Mouse (Mus musculus): ENCODE results near the gene Gm42669.

The Gm42669 gene

DNA sequence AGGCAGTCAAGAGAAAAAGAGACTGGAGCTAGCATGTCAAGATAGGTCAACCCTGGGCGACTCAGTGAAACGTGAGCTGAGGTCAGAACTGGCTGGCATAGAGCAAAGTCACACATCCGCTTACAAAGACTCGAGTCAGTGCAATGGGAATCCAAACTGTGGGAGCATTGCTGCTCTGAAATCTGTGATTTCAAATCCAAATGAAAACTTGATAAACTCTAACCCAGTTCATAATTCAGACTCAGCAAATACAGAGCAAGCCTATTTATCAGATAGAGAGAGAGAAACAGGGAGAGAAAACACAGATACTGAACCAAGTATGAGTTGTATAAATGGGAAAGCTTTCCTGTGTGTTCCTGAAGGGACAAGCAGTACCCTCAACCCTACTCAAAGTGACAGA is at the start of gene Gm42669:
Gm42669 (plus strand) TSS at position 301 of the 400 bp plus-strand sequence.
- ChIA-PET CTCF (no interaction called here), POLR2A (interaction anchor here in 1 of 4 experiments (0.6 kb wide), 1 partner anchor 314 kb away, joined by 3 read pairs; no protein-coding TSS in a partner anchor)

GRCm38 (mm10) chr5:107462147-107463076 is 45.0 kb upstream of the Gm42669 start:
- CTCF ChIA-PET, result no interaction called here
- POLR2A ChIA-PET, result interaction anchor here in 1 of 4 experiments (0.6 kb wide), 1 partner anchor 11 kb away, joined by 3 read pairs; no protein-coding TSS in a partner anchor

- POLR2A ChIA-PET, result no interaction called here
- CTCF ChIA-PET, result no interaction called here
Measured at GRCm38 (mm10) chr5:107466501-107466900, 40.9 kb upstream of the Gm42669 start.

DNA sequence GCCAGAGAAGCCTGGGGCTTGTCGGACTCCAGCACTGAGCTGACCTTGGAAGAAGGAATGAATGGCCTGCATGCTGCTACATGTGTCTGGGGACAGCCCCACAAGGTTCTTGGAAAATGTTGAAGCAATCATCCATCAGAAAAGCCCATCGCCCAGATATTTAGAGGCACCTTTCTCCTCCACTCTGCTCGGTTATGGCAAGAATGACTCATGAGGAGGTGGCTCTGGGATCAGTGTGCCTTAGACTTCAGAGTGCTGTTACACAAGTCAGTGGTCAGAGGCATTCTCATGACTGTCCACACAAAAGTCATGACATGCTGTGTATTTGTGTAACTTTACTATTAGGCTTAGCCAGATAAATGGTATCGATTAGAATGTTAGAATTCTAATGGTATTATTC is 40.3 kb upstream of the Gm42669 start:
- CTCF ChIA-PET, result no interaction called here

DNA sequence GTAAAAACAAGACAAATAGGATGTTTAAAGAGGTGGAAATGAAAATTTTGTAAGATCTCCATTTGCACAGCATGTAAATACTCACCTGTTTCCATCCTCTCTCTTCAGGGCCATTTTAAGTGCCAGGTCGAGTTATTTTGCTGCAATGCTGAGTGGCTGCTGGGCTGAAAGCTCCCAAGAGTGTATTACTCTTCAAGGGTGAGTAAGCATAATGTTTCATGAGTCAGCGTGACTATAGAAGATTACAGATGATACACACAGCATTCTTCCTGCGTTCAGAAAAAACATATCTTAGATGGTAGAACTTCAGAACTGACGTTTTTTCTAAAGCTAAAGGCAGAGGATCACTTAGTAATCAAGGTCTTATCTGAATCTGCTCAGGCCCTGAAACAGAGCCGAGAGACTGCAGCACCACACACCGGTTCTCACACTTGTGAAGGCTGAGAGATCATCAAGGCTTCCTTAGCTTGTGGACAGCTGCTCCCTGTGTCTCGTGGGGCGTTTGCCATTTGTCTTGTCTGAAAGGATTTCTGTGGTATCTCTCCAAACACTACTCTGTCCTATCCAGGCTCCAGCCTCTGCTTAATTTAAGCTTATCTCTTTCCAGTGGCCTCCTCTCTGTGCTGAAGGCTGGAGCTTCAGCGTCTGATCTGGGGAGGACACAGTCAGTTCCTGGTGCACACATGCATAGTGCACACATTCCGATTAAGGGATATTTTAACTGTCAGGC is 36.7 kb upstream of the Gm42669 start:
- CTCF ChIA-PET, result interaction anchor here in 1 of 4 experiments (0.6 kb wide), 1 partner anchor 382 kb away, joined by 8 read pairs; no protein-coding TSS in a partner anchor
- POLR2A ChIA-PET, result interaction anchor here in 2 of 4 experiments (0.7 kb wide), 2 partner anchors 95 to 112 kb away, joined by 3 read pairs; no protein-coding TSS in a partner anchor

More for the DNA sequence above, 40.3 kb upstream of the Gm42669 start:
- POLR2A ChIA-PET, result no interaction called here

GRCm38 (mm10) chr5:107480194-107480593 is 27.2 kb upstream of the Gm42669 start:
- POLR2A ChIA-PET, result interaction anchor here in 1 of 4 experiments (1.1 kb wide), 1 partner anchor 31 kb away, joined by 3 read pairs; no protein-coding TSS in a partner anchor
- CTCF ChIA-PET, result interaction anchor here in 1 of 4 experiments (0.6 kb wide), 1 partner anchor 130 kb away, joined by 3 read pairs; no protein-coding TSS in a partner anchor

- ChIA-PET CTCF (no interaction called here), POLR2A (no interaction called here)
Measured at GRCm38 (mm10) chr5:107488996-107489395, 18.4 kb upstream of the Gm42669 start.

- CTCF ChIA-PET, result no interaction called here
- POLR2A ChIA-PET, result no interaction called here
Measured at GRCm38 (mm10) chr5:107491036-107491435, 16.4 kb upstream of the Gm42669 start.

- POLR2A ChIA-PET, result no interaction called here
- CTCF ChIA-PET, result no interaction called here
Measured at GRCm38 (mm10) chr5:107492471-107492870, 14.9 kb upstream of the Gm42669 start.

DNA sequence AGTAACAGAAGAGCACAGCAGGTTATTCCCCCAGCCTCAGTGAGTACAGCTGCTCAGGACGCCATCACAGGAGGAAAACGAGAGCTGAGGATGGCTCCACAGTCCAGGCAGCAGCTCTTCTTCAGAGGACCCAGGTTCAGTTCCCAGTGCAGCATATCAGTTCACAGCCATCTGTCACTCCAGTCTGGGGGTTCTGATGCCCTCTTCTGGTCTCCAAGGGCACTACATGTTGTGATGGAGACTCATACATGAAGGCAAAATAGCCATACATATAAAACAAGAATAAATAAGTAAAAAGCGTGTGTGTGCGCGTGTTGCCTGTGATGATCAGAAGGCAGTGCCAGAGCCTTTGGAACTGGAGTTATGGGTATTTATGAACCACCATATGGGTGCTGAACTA is 12.7 kb upstream of the Gm42669 start:
- ChIA-PET POLR2A (interaction anchor here in 1 of 4 experiments (1.0 kb wide), 1 partner anchor 9 kb away, joined by 3 read pairs; no protein-coding TSS in a partner anchor), CTCF (interaction anchor here in 1 of 4 experiments (0.5 kb wide), 1 partner anchor 1104 kb away, joined by 3 read pairs; no protein-coding TSS in a partner anchor)

DNA sequence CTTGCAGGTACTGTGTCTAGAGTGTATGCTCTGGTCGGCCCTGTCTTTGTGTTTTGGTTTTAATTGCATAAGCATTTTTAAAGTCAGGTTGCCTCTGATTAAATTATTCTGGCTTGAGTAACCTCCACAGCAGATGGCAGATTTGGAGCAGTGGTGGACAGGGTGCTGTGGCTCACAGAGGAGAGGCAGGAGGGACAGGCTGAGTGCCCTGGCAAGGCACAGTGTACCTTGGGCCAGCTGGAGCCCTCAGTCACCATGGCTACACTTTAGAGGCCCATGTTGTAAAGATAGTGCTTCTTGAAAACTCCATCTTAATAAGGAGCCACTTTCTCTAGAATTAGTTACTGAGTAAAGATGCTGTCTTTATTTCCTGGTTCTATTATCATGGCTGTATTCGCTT is 11.4 kb upstream of the Gm42669 start:
- ChIA-PET CTCF (no interaction called here), POLR2A (no interaction called here)

DNA sequence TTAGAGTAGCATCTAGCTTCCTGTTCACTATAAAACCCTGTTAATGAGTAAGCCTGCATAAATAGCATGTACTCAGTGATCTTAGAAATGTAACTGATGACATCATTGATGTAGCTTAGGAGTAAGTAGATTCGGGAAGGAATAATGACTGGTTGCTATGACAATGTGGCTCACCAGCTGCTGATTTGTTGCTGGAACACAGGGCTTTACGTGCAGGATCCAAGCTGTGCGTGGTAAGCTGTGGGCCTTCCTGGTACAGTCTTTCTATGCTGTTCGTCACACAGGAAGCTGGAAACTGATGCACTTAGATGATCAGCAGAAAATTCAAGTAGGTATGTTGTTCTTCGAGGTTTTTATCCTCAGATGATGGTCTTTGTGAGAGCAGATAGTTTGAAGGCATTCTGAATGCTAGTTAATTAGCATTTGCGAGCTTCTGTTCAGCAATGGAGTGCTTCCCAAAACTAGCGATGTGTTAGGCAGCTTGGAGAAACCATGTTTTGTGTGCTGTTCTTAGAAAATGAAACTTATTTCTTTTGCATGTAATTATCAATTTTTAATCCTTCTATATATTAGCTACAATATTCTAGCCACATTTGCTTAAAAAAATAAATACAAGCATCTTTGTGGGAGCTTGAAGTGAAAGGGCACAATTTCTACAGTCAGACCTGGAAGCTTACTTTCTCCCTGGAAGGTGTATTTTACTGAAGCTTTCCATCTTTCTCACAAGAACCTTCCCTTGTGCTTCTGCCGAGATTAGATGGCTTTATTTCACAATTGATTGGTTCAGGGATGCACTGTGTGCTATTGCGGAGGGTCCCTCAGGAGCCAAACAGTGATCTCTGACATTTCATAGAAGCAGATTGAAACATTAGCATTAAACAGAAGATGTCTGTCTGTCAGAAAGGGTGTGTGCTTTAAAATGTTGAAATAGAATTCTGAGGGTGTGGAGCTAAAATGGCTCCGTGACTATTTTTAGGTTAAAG is 9.6 kb upstream of the Gm42669 start:
- ChIA-PET CTCF (interaction anchor here in 2 of 4 experiments (0.5 to 1.0 kb wide), 2 partner anchors 16 to 1107 kb away, joined by 3 read pairs; no protein-coding TSS in a partner anchor), POLR2A (interaction anchor here in 1 of 4 experiments (0.5 to 0.6 kb wide), 2 partner anchors 56 to 355 kb away, joined by 3 to 5 read pairs; no protein-coding TSS in a partner anchor)

GRCm38 (mm10) chr5:107498806-107499310 is 8.6 kb upstream of the Gm42669 start:
- ChIA-PET POLR2A (interaction anchor here in 2 of 4 experiments (0.6 to 1.1 kb wide), 2 partner anchors 10 to 14 kb away, joined by 4 to 5 read pairs; no protein-coding TSS in a partner anchor), CTCF (interaction anchor here in 1 of 4 experiments (0.8 kb wide), 1 partner anchor 15 kb away, joined by 4 read pairs; no protein-coding TSS in a partner anchor)

GRCm38 (mm10) chr5:107499891-107500535 is 7.4 kb upstream of the Gm42669 start:
- ChIA-PET CTCF (interaction anchor here in 2 of 4 experiments (0.6 to 1.5 kb wide), 3 partner anchors 13 to 160 kb away, joined by 4 to 7 read pairs (median 4); no protein-coding TSS in a partner anchor), POLR2A (interaction anchor here in 1 of 4 experiments (1.1 kb wide), 1 partner anchor 9 kb away, joined by 4 read pairs; no protein-coding TSS in a partner anchor)

- CTCF ChIA-PET, result interaction anchor here in 2 of 4 experiments (0.6 to 1.5 kb wide), 2 partner anchors 13 to 159 kb away, joined by 4 to 7 read pairs; no protein-coding TSS in a partner anchor
- POLR2A ChIA-PET, result interaction anchor here in 1 of 4 experiments (0.6 kb wide), 1 partner anchor 260 kb away, joined by 4 read pairs; no protein-coding TSS in a partner anchor
Measured at GRCm38 (mm10) chr5:107500741-107501140, 6.7 kb upstream of the Gm42669 start.

DNA sequence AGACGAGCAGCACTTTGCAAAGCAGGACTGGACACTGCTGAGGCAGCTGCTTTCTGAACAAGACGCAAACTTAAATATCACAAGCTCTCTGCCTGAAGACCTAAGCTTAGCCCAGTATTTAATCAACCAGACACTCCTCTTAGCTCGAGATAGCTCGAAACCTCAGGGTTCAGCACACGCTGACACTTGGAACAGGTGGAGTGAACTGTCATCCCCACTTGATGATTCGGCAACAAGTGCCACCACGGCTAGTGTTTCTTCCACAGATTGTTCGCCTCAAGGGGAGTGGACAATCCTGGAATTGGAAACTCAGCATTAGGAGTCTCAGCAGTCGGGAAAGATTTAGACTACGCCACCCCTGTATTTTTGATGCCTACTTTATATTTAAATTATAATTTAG is 3.1 kb downstream of the Gm42669 start:
- CTCF ChIA-PET, result no interaction called here
- POLR2A ChIA-PET, result interaction anchor here in 1 of 4 experiments (1.4 kb wide), 1 partner anchor 30 kb away, joined by 3 read pairs; no protein-coding TSS in a partner anchor

- POLR2A ChIA-PET, result interaction anchor here in 1 of 4 experiments (1.4 kb wide), 1 partner anchor 31 kb away, joined by 3 read pairs; no protein-coding TSS in a partner anchor
Measured at GRCm38 (mm10) chr5:107511326-107511725, 3.9 kb downstream of the Gm42669 start.

More at GRCm38 (mm10) chr5:107511326-107511725, 3.9 kb downstream of the Gm42669 start:
- CTCF ChIA-PET, result no interaction called here
